Mouse (Mus musculus) cerebellum, adult 2 months (tissue): ENCODE data around the gene Cep295nl.

ENCODE experiments used
- CTCF ChIP-seq: fragments of 200-500 bp; IDR thresholded peaks from 2 replicates; pipeline ENCODE4 v1.5.1; 2011; ENCODE audit warnings: low read depth, mild to moderate bottlenecking, control low read depth, low read length, moderate library complexity, borderline replicate concordance; ENCODE audit not compliant: insufficient read depth
- POLR2A ChIP-seq: fragments of 200-500 bp; IDR thresholded peaks from 2 replicates; pipeline ENCODE4 v1.6.1; 2011; ENCODE audit warnings: low read length, control low read depth, borderline replicate concordance; ENCODE audit not compliant: insufficient read depth

GRCm38 (mm10) chr11:118321500-118321899 lies 20.8 kb downstream of the Cep295nl start:
- TF ChIP-seq CTCF = no peak
- TF ChIP-seq POLR2A = no peak
